Comparison of ENCODE assay signal across 8 mouse cellular contexts in genomic region chr1:151564377-151564776, GRCm38 (mm10). TPM values are rescaled to one million over a fixed set of nuclear protein-coding genes. Genes with fewer than 3 reads are reported as not detected.
DNase-seq lines count a peak whose midpoint lies in the region; ATAC-seq and TF ChIP-seq lines count a peak whose summit lies in the region.

No protein-coding gene starts in this region.

- H3ac ChIP-seq in C2C12 (ENCODE audit: control insufficient read depth, insufficient read length, low read depth) = no peak overlapping the region

- H3K79me2 ChIP-seq in C2C12 (ENCODE audit: control insufficient read depth, insufficient read depth) = no peaks in the 10 kb centered on the region

- peak; percentile 95 for TF ChIP-seq CTCF in C2C12 (IDR thresholded peaks at IDR 0.05; ENCODE audit: control insufficient read depth, insufficient read depth, insufficient read length)

- no peaks in the 10 kb centered on the region for H3K79me3 ChIP-seq in C2C12 (ENCODE audit: low read depth)

- H3K36me3 ChIP-seq in C2C12 (ENCODE audit: control insufficient read depth, insufficient read depth) = no peaks in the 10 kb centered on the region
- no peaks in the 10 kb centered on the region for H3K36me3 ChIP-seq in embryonic facial prominence, embryonic 15.5 days
- no peaks in the 10 kb centered on the region for H3K36me3 ChIP-seq in heart, embryonic 15.5 days
- no peaks in the 10 kb centered on the region for H3K36me3 ChIP-seq in liver, embryonic 13.5 days
- H3K36me3 ChIP-seq in splenic B cell, adult 2 months (ENCODE audit: control insufficient read depth, insufficient read depth, low read length, poor library complexity, severe bottlenecking) = no peaks in the 10 kb centered on the region

- 12% methylated on average over 12 of the region's 12 CpGs for WGBS in embryonic facial prominence, embryonic 15.5 days
- 11% methylated on average over 12 of the region's 12 CpGs for WGBS in heart, embryonic 15.5 days
- WGBS in liver, embryonic 13.5 days (ENCODE audit: insufficient replicate concordance) = 10% methylated on average over 12 of the region's 12 CpGs

- DNase-seq in adrenal gland, postnatal 4 days (ENCODE audit: low spot score in 2 of 2) = peak; percentile 51 to 74
- DNase-seq in kidney, postnatal 14 days = peak; percentile 86
- peak; percentile 50 for DNase-seq in liver, embryonic 13.5 days
- DNase-seq in neural tube, embryonic 10.5 days (ENCODE audit: extremely low spot score, low spot score) = peak; percentile 72
- DNase-seq in splenic B cell, adult 2 months (ENCODE audit: low read depth, low spot score) = peak; percentile 72

- no peaks in the 10 kb centered on the region for H3K4me1 ChIP-seq in embryonic facial prominence, embryonic 15.5 days
- no peaks in the 10 kb centered on the region for H3K4me1 ChIP-seq in heart, embryonic 15.5 days (replicated peaks)
- no peaks in the 10 kb centered on the region for H3K4me1 ChIP-seq in liver, embryonic 13.5 days (replicated peaks)

- no peak overlapping the region for H3K4me3 ChIP-seq in C2C12 (ENCODE audit: insufficient read depth, poor library complexity, severe bottlenecking)
- H3K4me3 ChIP-seq in embryonic facial prominence, embryonic 15.5 days (replicated peaks) = no peak overlapping the region
- H3K4me3 ChIP-seq in heart, embryonic 15.5 days = no peak overlapping the region
- H3K4me3 ChIP-seq in liver, embryonic 13.5 days (replicated peaks) = no peak overlapping the region

- H3K9ac ChIP-seq in embryonic facial prominence, embryonic 15.5 days = no peak overlapping the region
- no peak overlapping the region for H3K9ac ChIP-seq in heart, embryonic 15.5 days
- H3K9ac ChIP-seq in liver, embryonic 13.5 days = no peak overlapping the region

- 0 out of 2 replicates have a peak, but pooled peaks have one; percentile 60 for ATAC-seq in embryonic facial prominence, embryonic 15.5 days (ENCODE audit: insufficient number of reproducible peaks, low FRiP score, low TSS enrichment, low read depth)
- ATAC-seq in heart, embryonic 15.5 days (replicated peaks; ENCODE audit: insufficient number of reproducible peaks, insufficient read depth, low FRiP score, low read depth) = peak; percentile 67; the same call in 1 of the 2 replicates
- ATAC-seq in liver, embryonic 13.5 days (ENCODE audit: low read depth) = 0 out of 2 replicates have a peak, but pooled peaks have one; percentile 48

- H3K27ac ChIP-seq in embryonic facial prominence, embryonic 15.5 days (replicated peaks) = no peak overlapping the region
- no peak overlapping the region for H3K27ac ChIP-seq in heart, embryonic 15.5 days
- H3K27ac ChIP-seq in liver, embryonic 13.5 days = no peak overlapping the region

- no peak overlapping the region for H3K4me2 ChIP-seq in embryonic facial prominence, embryonic 15.5 days (replicated peaks)
- H3K4me2 ChIP-seq in heart, embryonic 15.5 days = no peak overlapping the region
- no peak overlapping the region for H3K4me2 ChIP-seq in liver, embryonic 13.5 days

- H3K9me3 ChIP-seq in embryonic facial prominence, embryonic 15.5 days (replicated peaks) = no peaks in the 10 kb centered on the region
- no peaks in the 10 kb centered on the region for H3K9me3 ChIP-seq in heart, embryonic 15.5 days (replicated peaks)
- H3K9me3 ChIP-seq in liver, embryonic 13.5 days (replicated peaks) = no peaks in the 10 kb centered on the region

- H3K27me3 ChIP-seq in C2C12 (ENCODE audit: control insufficient read depth, insufficient read depth, insufficient read length) = no peaks in the 10 kb centered on the region
- no peaks in the 10 kb centered on the region for H3K27me3 ChIP-seq in embryonic facial prominence, embryonic 15.5 days
- no peaks in the 10 kb centered on the region for H3K27me3 ChIP-seq in heart, embryonic 15.5 days
- no peaks in the 10 kb centered on the region for H3K27me3 ChIP-seq in liver, embryonic 13.5 days
- no peaks in the 10 kb centered on the region for H3K27me3 ChIP-seq in splenic B cell, adult 2 months (ENCODE audit: control insufficient read depth, insufficient read depth, low read length, poor library complexity, severe bottlenecking)

TF ChIP-seq in C2C12, 6 proteins besides CTCF, POLR2A, EP300 and RAD21:
- TF ChIP-seq MYOD1 (IDR thresholded peaks at IDR 0.05; ENCODE audit: control insufficient read depth, insufficient read length, low read depth) (no peak), USF1 (IDR thresholded peaks at IDR 0.05; ENCODE audit: low read depth) (no peak), MYOG (IDR thresholded peaks at IDR 0.05; ENCODE audit: control insufficient read depth, extremely low read depth, insufficient read length) (no peak), FOSL1 (IDR thresholded peaks at IDR 0.05; ENCODE audit: insufficient read depth, low read length, poor library complexity, severe bottlenecking) (no peak), MAX (IDR thresholded peaks at IDR 0.05) (no peak), CEBPB (IDR thresholded peaks at IDR 0.05; ENCODE audit: low read depth) (no peak)
TF ChIP-seq in C2C12: peak in this region for 0.

RNA-seq across cellular contexts. Expression of gene Fam129a, which starts 6.6 kb away (rescaled TPM):
- 1.7 TPM for polyA plus RNA-seq in C2C12 (2012; fragmentation: generic; extraction: Trizol)
- total RNA-seq in adrenal gland, postnatal 4 days (2021) = 10 to 100 TPM; 69.0 to 77.2 TPM
- 18.9 and 22.0 TPM in 2 replicates for polyA plus RNA-seq in embryonic facial prominence, embryonic 15.5 days (2015; fragmentation: Nextera tagmentation; extraction: Ambion mirVana)
- polyA plus RNA-seq in heart, embryonic 15.5 days (2015; fragmentation: Nextera tagmentation; extraction: Ambion mirVana) = 14.3 and 14.4 TPM in 2 replicates
- 2.5 and 3.0 TPM in 2 replicates for polyA plus RNA-seq in liver, embryonic 13.5 days (2015; fragmentation: Nextera tagmentation; extraction: Ambion mirVana)
